Comparison of ENCODE assay signal across 9 mouse cellular contexts in genomic region chr1:181617332-181617731, GRCm38 (mm10). TPM values are rescaled to one million over a fixed set of nuclear protein-coding genes. Genes with fewer than 3 reads are reported as not detected.
DNase-seq lines count a peak whose midpoint lies in the region; ATAC-seq and TF ChIP-seq lines count a peak whose summit lies in the region.
"Had no signal": no experiment of that assay in that cellular context is flagged by ENCODE, and none has a peak within 500 bp of the region (broad histone marks: within the 10 kb centered on the region; RNA-seq: fewer than 3 reads in every experiment).

No protein-coding gene starts in this region.

- H3K27me3 ChIP-seq in intestine, postnatal 0 days (replicated peaks; ENCODE audit: control insufficient read depth, insufficient read depth, low read length): peaks cover 3% of the 10 kb centered on the region; the same call in 1 of the 2 replicates
- H3K27me3 ChIP-seq in intestine, embryonic 16.5 days (replicated peaks; ENCODE audit: control insufficient read depth, insufficient read depth, low read length): no peaks in the 10 kb centered on the region
- H3K27me3 ChIP-seq in C2C12 (ENCODE audit: control insufficient read depth, insufficient read depth, insufficient read length): no peaks in the 10 kb centered on the region
- no peaks in the 10 kb centered on the region for H3K27me3 ChIP-seq in limb, embryonic 10.5 days (ENCODE audit: low read depth, poor library complexity, severe bottlenecking)

- H3K9me3 ChIP-seq in intestine, postnatal 0 days (ENCODE audit: control insufficient read depth): no peaks in the 10 kb centered on the region
- H3K9me3 ChIP-seq in intestine, embryonic 16.5 days (ENCODE audit: control insufficient read depth, low read length): no peaks in the 10 kb centered on the region
- H3K9me3 ChIP-seq in limb, embryonic 10.5 days (replicated peaks): no peaks in the 10 kb centered on the region

- DNase-seq in NIH3T3 (ENCODE audit: low read depth): peak; percentile 37
- DNase-seq in limb, embryonic 10.5 days (ENCODE audit: low spot score): peak; percentile 37
- no peak for DNase-seq in frontal cortex, postnatal 25 days (ENCODE audit: low spot score in 2 of 2)
- DNase-seq in urinary bladder, adult 18-20 months (ENCODE audit: low spot score in 2 of 2): no peak

- no peak overlapping the region for H3K4me2 ChIP-seq in intestine, postnatal 0 days (replicated peaks; ENCODE audit: low read depth)
- no peak overlapping the region for H3K4me2 ChIP-seq in intestine, embryonic 16.5 days (ENCODE audit: low read depth, low read length)

- 57% methylated on average over 5 of the region's 5 CpGs for WGBS in intestine, postnatal 0 days
- 54% methylated on average over 5 of the region's 5 CpGs for WGBS in intestine, embryonic 16.5 days
- WGBS in limb, embryonic 10.5 days: 50% methylated on average over 5 of the region's 5 CpGs

- no peak overlapping the region for H3K9ac ChIP-seq in intestine, postnatal 0 days (ENCODE audit: low read depth, low read length)
- no peak overlapping the region for H3K9ac ChIP-seq in intestine, embryonic 16.5 days (ENCODE audit: low read depth, low read length)

- no peak overlapping the region for H3K27ac ChIP-seq in intestine, postnatal 0 days (ENCODE audit: low read depth, low read length)
- no peak overlapping the region for H3K27ac ChIP-seq in intestine, embryonic 16.5 days (ENCODE audit: low read length)
- H3K27ac ChIP-seq in limb, embryonic 10.5 days: no peak overlapping the region
- H3K27ac ChIP-seq: macrophage had no signal

- no peak overlapping the region for H3ac ChIP-seq in C2C12 (ENCODE audit: control insufficient read depth, insufficient read length, low read depth)

- H3K79me3 ChIP-seq in C2C12 (ENCODE audit: low read depth): no peaks in the 10 kb centered on the region

- no peak for ATAC-seq in intestine, postnatal 0 days
- ATAC-seq in intestine, embryonic 16.5 days: no peak
- no peak for ATAC-seq in inflammation-experienced regulatory T-cells, adult 6 months

- no peaks in the 10 kb centered on the region for H3K4me1 ChIP-seq in intestine, postnatal 0 days (replicated peaks; ENCODE audit: control insufficient read depth, insufficient read depth, low read length)
- no peaks in the 10 kb centered on the region for H3K4me1 ChIP-seq in intestine, embryonic 16.5 days (ENCODE audit: control insufficient read depth, insufficient read depth, low read length)
- H3K4me1 ChIP-seq in limb, embryonic 10.5 days: peaks cover 6% of the 10 kb centered on the region; the same call in 1 of the 2 replicates

- H3K36me3 ChIP-seq in intestine, postnatal 0 days (ENCODE audit: control insufficient read depth, insufficient read depth): no peaks in the 10 kb centered on the region
- no peaks in the 10 kb centered on the region for H3K36me3 ChIP-seq in intestine, embryonic 16.5 days (ENCODE audit: control insufficient read depth, insufficient read depth, low read length)
- no peaks in the 10 kb centered on the region for H3K36me3 ChIP-seq in C2C12 (ENCODE audit: control insufficient read depth, insufficient read depth)
- H3K36me3 ChIP-seq in limb, embryonic 10.5 days: no peaks in the 10 kb centered on the region

- no peaks in the 10 kb centered on the region for H3K79me2 ChIP-seq in C2C12 (ENCODE audit: control insufficient read depth, insufficient read depth)

- peak; percentile 72 for TF ChIP-seq CTCF in intestine, postnatal 0 days (IDR thresholded peaks at IDR 0.05; ENCODE audit: low read depth)
- TF ChIP-seq CTCF in C2C12 (IDR thresholded peaks at IDR 0.05; ENCODE audit: control insufficient read depth, insufficient read depth, insufficient read length): peak; percentile 69

- no peak overlapping the region for H3K4me3 ChIP-seq in intestine, postnatal 0 days (ENCODE audit: low read depth, low read length)
- H3K4me3 ChIP-seq in intestine, embryonic 16.5 days (ENCODE audit: low read length): no peak overlapping the region
- no peak overlapping the region for H3K4me3 ChIP-seq in C2C12 (ENCODE audit: insufficient read depth, poor library complexity, severe bottlenecking)
- no peak overlapping the region for H3K4me3 ChIP-seq in limb, embryonic 10.5 days

TF ChIP-seq in C2C12, 6 proteins besides CTCF, POLR2A, EP300 and RAD21:
- no peak for TF ChIP-seq CEBPB (IDR thresholded peaks at IDR 0.05; ENCODE audit: low read depth)
- no peak for TF ChIP-seq MAX (IDR thresholded peaks at IDR 0.05)
- no peak for TF ChIP-seq MYOD1 (IDR thresholded peaks at IDR 0.05; ENCODE audit: control insufficient read depth, insufficient read length, low read depth)
- TF ChIP-seq MYOG (IDR thresholded peaks at IDR 0.05; ENCODE audit: control insufficient read depth, extremely low read depth, insufficient read length): no peak
- no peak for TF ChIP-seq FOSL1 (IDR thresholded peaks at IDR 0.05; ENCODE audit: insufficient read depth, low read length, poor library complexity, severe bottlenecking)
- no peak for TF ChIP-seq USF1 (IDR thresholded peaks at IDR 0.05; ENCODE audit: low read depth)

RNA-seq across cellular contexts. Expression of gene Dnah14, which starts 41.0 kb away (rescaled TPM):
- 1.1 and 1.2 TPM in 2 replicates for polyA plus RNA-seq in intestine, postnatal 0 days (2015; fragmentation: Nextera tagmentation; extraction: Ambion mirVana)
- 1.1 and 1.2 TPM in 2 replicates for polyA plus RNA-seq in intestine, embryonic 16.5 days (2015; fragmentation: Nextera tagmentation; extraction: Ambion mirVana)
- polyA plus RNA-seq in C2C12 (2012; fragmentation: generic; extraction: Trizol): 0.50 TPM
- polyA plus RNA-seq in limb, embryonic 10.5 days (2016; fragmentation: Nextera tagmentation; extraction: Ambion mirVana): 1.7 TPM in 2 replicates
- polyA plus RNA-seq in inflammation-experienced regulatory T-cells, adult 6 months (2017; shearing (Covaris generic)): 1 to 10 TPM; 3.0 to 5.2 (median 3.1) TPM
- polyA plus RNA-seq: macrophage had no signal

Comparison
In these comparisons a context has a peak if more than half of its experiments do, and no peak if none do; other contexts are left out.
1. DNase-seq: peak in NIH3T3 (single experiment) and limb, embryonic 10.5 days (single experiment); none in frontal cortex, postnatal 25 days (0 of 2) and urinary bladder, adult 18-20 months (0 of 2).